Mouse (Mus musculus): ENCODE measurements around the gene Nkiras1.

DNA sequence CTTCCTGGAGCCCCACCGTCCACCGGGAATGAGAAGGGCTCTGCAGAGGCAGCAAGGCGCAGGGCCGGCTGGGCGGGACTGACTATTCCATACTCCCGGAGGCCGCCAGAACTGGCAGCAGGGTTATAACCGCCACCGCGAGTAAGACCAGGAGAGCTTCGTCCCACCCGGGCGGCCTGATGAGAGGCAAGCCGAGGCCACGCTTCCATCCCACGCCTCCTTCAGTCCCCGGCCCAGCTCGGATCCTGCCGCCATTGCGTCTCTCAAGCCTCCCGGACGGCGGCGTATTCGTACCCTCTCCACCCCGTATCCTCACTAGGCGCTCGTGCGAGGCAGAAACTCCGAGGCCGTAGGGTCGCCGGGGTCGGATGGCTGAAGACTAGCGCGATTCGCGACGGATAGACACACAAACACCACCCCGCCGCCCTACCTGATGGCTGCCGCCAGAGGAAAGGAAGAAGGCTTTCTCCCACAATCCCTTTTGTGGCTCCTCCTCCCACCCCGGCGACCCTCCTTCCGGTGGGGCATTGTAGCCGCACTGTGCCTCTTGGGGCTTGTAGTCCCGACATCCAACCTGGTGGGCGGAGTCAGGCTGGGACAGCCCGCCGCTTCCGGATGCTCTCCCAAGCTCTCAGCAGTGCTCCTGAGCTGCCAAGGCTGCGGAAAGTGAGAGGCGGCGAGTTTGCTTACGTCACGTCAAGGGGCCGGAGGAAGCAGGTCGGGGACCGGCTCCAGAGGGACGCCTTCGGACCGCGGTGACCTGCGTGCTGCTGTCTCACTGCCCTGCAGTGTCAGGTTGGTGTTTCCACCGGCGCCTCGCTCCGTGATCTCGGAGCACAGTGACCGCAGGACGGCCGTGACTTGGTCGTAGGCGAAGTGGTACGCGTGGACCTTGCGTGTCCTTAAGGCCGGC, at the start of gene Nkiras1, which contains the start of gene Rpl15:
- no peak for TF ChIP-seq CTCF (IDR thresholded peaks at IDR 0.05; ENCODE audit: insufficient read depth, low read length)
- peak; percentile 87 for TF ChIP-seq POLR2A (IDR thresholded peaks at IDR 0.05; ENCODE audit: borderline replicate concordance, extremely low read depth, low read depth, low read length)

Data from lung, adult 2 months (tissue).